Mouse (Mus musculus) A20 (cell line): Measurements from ENCODE around the gene Slc12a4.

Experiments
- DNase-seq: peaks from one replicate; pipeline ENCODE4 v3.0.0-alpha.2; 2011; ENCODE audit warnings: low read depth, low spot score

The Slc12a4 gene

GRCm38 (mm10) chr8:105971019-105971720 is 5.3 kb upstream of the Slc12a4 start:
- DNase-seq = no peak

DNA sequence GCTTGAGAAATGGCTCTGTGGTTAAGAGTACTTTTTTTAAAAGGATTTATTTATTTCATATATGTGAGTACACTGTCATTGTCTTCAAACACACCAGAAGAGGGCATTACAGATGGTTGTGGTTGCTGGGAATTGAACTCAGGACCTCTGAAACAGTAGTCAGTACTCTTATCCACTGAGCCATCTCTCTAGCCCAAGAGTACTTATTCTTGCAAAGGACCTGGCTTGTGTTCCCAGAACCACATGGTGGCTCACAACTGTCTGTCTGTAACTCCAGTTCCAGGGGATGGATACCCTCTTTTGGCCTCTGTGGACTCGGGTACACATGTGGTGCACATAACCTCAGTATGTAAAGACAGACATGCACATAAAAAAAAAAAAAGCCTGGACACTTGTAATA is 3.5 kb upstream of the Slc12a4 start:
- DNase-seq = no peak

DNA sequence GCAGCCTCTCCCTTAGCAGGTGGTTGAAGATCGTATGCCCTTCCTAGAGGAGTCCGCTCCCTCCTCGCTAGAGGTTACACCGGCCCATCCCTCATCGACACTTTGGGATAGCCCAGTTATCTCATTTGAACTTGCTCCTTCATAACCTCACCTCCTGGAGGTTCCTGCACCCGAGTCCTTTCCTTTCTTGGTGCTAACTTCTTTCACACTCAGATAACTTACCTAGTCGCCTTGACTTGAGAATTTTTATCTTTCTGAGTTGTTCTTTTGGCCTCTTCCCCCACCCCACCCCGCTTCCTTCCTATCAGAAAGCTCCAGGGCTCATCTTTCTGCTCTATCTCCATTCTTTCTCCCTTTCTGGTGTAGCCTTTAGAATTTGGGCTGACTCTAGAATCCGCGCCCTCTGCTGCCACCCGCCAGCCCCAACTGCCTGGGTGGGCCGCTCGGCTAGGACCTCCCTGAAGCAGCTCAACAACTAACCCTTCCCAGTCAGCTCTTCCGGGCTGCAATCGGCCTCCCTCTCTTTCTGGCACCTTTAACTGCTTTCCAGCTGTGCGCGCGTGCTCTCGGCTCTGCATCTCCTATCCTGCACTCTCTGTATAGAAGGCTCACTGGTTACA is 905 bp upstream of the Slc12a4 start:
- no peak for DNase-seq

DNA sequence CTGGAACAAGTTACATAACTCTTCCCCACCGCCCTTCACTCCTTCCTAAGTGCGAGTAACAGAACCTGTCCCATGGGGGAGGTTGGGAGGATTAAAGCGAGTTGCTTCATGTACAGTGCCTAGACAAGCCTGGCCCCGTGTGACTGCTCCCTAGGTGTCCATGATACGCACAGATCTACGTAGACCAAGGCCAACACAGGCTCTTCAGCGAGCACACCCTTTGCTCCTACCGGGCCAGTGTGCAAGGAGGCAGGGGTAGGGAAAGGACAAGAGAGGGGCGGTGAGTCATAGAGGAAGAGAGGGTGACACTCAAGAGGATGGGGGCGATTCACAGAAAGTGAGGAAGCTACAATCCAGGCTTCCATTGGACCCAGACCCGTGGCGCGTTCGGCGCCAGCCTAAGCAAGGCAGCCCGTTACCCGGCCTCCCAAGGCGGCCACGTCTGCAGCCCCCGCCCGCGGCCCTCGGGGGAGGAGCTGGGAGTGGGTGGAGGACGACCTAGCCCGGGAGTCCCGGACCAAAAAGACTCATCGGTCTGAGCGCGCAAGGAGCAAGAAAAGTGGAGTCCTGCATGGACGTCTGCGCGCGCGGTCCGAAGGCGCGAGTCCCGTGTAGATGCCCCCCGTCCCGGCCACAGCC is 512 bp downstream of the Slc12a4 start:
- no peak for DNase-seq

DNA sequence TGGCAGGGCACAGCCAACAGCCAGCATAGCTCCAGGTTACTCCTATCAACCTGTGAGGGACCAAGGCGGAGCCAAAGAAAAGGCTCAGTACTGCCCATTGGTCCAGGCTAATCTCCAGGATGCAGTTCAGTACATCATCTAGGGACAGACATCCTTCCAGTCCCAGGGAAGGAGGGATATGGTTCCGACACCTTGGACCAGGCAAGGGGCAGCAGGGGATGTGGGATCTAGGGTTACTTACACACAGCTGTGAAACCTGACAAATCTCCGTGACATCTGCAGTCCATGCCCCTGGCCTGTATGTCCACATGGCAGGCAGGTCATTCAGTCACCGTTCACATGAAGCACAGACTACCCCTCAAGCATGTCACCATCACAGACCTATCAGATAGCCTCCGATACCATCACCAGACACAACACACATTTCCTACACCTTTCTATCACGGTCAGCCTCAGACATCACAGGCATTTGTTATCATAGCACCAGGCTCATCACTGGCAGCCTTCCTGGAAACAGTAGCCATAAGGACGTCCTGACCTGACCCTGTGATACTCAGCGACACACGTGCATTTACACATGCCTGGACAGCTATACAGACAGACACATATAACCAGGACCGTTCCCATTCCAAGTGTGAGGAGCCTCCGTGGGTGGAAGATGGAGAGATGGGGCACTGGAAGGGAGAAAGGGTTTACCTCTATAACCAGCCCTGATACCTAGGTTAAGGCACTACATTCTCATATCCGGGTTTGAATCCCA is 1.2 kb downstream of the Slc12a4 start:
- no peak for DNase-seq

- DNase-seq = no peak
Observed at GRCm38 (mm10) chr8:105961536-105961935, 4.4 kb downstream of the Slc12a4 start.

DNA sequence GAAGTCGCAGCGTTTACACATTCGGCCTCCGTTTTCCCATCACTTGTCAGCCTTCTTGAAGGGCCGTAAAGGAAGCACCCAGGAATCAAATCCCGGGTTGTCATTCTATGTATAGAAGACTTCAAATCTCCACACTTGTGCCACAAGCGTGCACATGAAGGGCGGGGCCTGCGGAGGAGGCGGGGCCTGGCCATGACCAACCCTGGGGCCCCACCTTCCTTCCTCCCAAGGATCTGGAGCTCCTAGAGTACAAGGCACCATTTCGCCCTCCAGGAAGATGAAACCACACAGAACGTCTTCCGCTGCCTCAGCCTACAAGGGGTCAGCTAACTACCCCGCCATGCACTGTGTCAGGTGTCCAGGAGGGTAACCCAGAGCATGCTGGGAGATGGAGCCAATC is 4.8 kb downstream of the Slc12a4 start:
- no peak for DNase-seq

- no peak for DNase-seq
Observed at GRCm38 (mm10) chr8:105959350-105959749, 6.5 kb downstream of the Slc12a4 start.

DNA sequence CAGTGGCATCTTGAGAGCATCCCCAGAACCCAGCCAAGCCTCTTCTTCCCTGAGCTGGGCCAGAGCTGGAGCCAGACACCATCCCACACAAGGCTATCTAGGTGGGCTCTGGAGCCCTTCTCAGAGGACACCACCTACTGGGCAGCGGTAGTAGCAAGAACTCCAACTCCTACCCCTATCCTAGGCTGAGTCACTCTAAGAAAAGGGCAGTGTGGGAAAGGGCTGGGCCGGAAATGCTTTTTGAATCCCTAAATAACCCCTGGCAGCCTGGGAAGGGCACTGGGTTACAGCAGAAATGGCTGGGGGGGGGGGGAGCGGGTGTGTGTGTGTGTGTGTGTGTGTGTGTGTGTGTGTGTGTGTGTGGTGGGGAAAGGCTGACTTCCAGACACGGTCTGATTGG is 8.1 kb downstream of the Slc12a4 start:
- DNase-seq = no peak

- no peak for DNase-seq
Observed at GRCm38 (mm10) chr8:105956556-105956955, 9.3 kb downstream of the Slc12a4 start.

GRCm38 (mm10) chr8:105951057-105951659 is 14.7 kb downstream of the Slc12a4 start:
- DNase-seq = no peak

GRCm38 (mm10) chr8:105949350-105949749 is 16.5 kb downstream of the Slc12a4 start:
- no peak for DNase-seq

DNA sequence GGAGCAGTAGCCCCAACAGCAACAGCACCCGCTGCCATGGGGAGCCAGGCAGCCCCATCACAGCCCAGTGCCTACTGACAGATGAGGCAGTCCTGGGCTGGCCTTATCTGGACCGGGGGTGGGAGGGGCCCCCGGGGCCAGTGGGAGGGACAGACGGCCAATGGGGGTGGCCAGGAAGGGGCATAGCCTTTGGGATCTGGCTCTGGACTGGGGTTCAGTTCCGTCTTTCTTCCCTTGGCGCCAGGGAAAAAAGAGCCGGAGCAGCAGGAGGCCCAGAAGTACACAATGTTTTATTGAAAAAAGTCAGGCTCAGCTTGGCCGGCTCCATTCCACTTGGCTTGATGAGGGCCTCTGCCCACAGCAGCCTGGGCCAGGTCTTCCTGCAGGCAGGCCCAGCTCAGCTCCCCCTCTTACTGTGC is 22.6 kb downstream of the Slc12a4 start, which contains the start of gene Lcat:
Gene Lcat (minus strand): TSS at position 62 of the 419 bp plus-strand sequence.
- no peak for DNase-seq

DNA sequence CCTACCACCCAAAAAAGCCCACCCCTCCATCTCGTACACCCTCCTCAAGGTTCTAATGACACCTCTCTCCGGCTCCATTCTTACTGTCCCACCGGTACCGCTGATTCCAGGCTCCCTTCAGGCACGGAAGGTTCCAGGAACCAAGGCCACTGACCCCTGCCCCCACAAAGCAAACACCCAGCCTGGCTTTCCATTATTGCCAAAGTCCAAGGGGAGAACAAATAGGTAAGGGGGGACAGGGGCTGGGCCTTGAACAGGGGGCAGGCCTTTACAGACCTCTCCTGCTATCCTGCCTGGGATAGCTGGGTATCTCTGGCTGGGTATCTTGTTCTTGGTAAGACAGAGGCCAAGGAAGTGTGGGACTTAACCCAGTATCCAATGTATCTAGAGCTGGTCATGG is 23.4 kb downstream of the Slc12a4 start:
- no peak for DNase-seq

DNA sequence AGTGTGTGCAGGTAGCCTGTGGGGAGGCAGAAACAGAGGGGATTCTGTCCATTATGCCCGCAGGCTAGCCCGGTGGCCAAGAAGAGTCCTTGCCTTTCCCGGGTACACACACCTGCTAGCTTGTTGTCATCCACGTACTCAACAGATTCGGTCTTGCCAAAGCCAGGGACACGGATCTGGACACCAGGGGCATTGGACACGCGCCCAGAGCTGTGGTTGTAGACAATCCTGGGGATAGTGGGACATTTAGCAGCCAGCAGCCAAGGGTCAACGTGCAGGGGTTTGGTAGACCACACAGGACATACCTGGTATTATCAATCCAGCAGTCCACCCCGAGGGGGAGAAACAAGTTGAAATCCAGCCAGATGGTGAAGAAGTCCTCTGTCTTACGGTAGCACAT is 23.9 kb downstream of the Slc12a4 start:
- no peak for DNase-seq

GRCm38 (mm10) chr8:105938306-105938669 is 27.6 kb downstream of the Slc12a4 start, which contains the start of gene Psmb10:
TSS of gene Psmb10 (minus strand) at chr8:105938444.
- no peak for DNase-seq

- DNase-seq = peak; percentile 86
Observed at GRCm38 (mm10) chr8:105937496-105938305, 28.2 kb downstream of the Slc12a4 start.

- DNase-seq = peak; percentile 97
Observed at GRCm38 (mm10) chr8:105936866-105937475, 28.9 kb downstream of the Slc12a4 start.

DNA sequence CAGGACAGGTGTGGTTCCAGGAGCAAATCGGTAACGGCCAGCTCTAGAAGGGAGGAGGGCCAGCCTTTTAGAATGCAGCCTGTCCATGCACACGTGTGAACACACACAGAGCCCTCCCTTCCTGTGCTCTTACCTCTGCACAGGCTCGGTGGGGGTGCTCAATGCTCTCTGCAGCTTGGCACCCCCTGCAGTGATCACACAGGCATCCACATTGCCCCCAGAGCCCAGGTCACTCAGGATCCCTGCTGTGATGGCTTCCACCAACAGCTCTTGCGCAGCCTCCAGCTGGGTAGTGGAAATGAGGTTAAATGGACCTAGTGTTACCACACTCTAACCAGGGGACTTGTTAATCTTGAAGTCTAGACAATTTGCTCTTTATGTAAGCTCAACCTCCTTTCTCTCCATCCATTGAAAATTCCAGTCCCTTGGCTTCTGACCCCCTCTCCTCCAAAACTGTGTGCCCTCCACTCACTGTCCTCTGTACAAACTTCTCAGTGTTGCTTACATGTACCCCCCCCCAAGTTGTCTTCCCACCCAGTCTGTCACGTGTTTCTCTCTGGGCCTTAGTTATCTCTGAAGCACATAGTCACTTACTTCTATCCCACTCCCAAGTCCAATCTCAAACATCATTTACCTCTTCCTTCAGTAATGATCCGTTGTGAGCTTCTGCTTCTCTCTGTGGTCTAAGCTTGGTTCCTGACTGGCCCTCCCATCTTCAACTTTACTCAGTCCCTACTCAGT is 29.9 kb downstream of the Slc12a4 start:
- DNase-seq = no peak

GRCm38 (mm10) chr8:105935105-105935504 is 30.8 kb downstream of the Slc12a4 start:
- no peak for DNase-seq
